Mouse (Mus musculus): ENCODE measurements around the gene Pdzk1. TPM values are rescaled to one million over a fixed set of nuclear protein-coding genes. Genes with fewer than 3 reads are reported as not detected.
A peak's percentile ranks its signal among the peaks of the same experiment; 100 is the strongest.

The Pdzk1 gene
- polyA plus RNA-seq (2012; rRNA removed) = 0.03 TPM in 1 of 2 replicates, not detected in the other

DNA sequence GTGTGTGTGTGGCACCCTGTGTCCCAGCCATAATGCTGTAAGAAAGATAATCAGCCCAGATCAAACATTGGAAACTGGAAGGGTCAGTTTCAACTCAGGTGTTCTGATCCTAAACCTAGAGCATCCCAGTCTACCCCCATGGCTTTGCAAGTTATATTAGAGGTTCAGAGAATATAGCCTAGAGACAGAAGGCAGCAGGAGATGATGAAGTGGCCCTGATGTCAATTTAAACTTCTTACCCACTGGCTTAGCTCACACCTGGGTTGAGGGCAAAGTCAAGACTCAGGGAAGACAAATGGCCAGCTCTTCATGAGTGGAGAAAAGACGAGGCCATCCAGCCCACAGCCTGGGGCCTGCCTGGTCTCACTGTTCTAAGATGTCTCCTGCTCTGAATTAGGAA lies at the start of gene Pdzk1, which contains the start of gene Cd160:
Pdzk1 (plus strand) TSS at position 301 of the 400 bp plus-strand sequence.
Cd160 (minus strand) TSS at position 368 of the 400 bp plus-strand sequence.
- H3K27ac ChIP-seq (ENCODE audit: insufficient read depth, low read length) = no peak within 1 kb of the TSS
- H3K4me3 ChIP-seq (replicated peaks; ENCODE audit: insufficient read depth, low read depth, low read length) = no peak within 1 kb of the TSS
- WGBS = 95% methylated on average over 1 of the region's 1 CpGs
- DNase-seq = no peak
- no peak for TF ChIP-seq CTCF (IDR thresholded peaks at IDR 0.05; ENCODE audit: borderline replicate concordance, insufficient read depth, low read depth, low read length)
- TF ChIP-seq POLR2A (IDR thresholded peaks at IDR 0.05; ENCODE audit: borderline replicate concordance, insufficient read depth, low read length) = no peak
- no peaks in the 10 kb centered on the region for H3K27me3 ChIP-seq (ENCODE audit: control insufficient read depth, insufficient read depth, low read length)
- no peaks in the 10 kb centered on the region for H3K4me1 ChIP-seq (ENCODE audit: control insufficient read depth, insufficient read depth, low read length)

DNA sequence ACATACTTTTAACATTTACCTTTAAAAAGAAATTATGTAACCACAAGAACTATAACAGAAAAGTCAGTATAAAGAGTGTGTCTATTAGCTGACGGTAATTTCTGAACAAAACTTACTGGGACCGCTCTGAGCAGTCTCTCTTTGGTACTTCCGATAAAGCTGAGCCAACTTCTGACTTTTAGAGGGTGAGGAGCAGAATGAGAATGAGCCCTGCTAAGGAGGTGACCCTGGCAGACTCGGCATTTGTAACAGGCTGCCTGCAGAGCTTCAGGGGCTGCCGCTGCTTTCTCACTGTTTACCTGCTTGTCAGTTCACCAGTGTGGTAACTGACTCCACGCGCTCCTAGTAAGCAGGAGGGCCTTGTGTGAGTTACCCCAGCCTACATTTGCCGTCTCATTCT lies 46.8 kb upstream of the Pdzk1 start:
- H3K27me3 ChIP-seq (ENCODE audit: control insufficient read depth, insufficient read depth, low read length) = no peaks in the 10 kb centered on the region
- no peak overlapping the region for H3K4me3 ChIP-seq (replicated peaks; ENCODE audit: insufficient read depth, low read depth, low read length)
- peak in 1 of 2 experiments; percentile 10 for DNase-seq
- TF ChIP-seq CTCF (IDR thresholded peaks at IDR 0.05; ENCODE audit: borderline replicate concordance, insufficient read depth, low read depth, low read length) (no peak), POLR2A (IDR thresholded peaks at IDR 0.05; ENCODE audit: borderline replicate concordance, insufficient read depth, low read length) (no peak)
- 0 out of 2 replicates have a peak, but pooled peaks cover 3% of the 10 kb centered on the region for H3K4me1 ChIP-seq (ENCODE audit: control insufficient read depth, insufficient read depth, low read length)
- 56% methylated on average over 8 of the region's 8 CpGs for WGBS
- no peak overlapping the region; the same call in 1 of the 2 replicates for H3K27ac ChIP-seq (ENCODE audit: insufficient read depth, low read length)

DNA sequence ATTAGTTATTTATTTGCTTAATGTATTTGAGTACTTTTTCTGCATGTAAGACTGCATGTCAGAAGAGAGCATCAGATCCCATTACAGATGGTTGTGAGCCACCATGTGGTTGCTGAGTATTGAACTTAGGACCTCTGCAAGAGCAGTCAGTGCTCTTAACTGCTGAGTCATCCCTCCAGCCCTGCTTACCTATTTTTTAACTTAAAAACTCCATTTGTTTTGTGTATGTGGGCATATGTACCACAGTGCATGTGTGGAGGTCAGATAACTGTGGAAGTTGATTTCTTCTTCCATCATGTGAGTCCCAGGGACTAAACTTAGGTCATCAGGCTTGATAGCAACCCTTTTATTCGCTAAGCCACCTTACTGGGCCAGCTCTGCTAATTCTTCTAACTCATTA lies 41.3 kb upstream of the Pdzk1 start:
- Histone ChIP-seq H3K27me3 (ENCODE audit: control insufficient read depth, insufficient read depth, low read length) (no peaks in the 10 kb centered on the region), H3K4me3 (replicated peaks; ENCODE audit: insufficient read depth, low read depth, low read length) (no peak overlapping the region), H3K4me1 (ENCODE audit: control insufficient read depth, insufficient read depth, low read length) (no peaks in the 10 kb centered on the region), H3K27ac (ENCODE audit: insufficient read depth, low read length) (no peak overlapping the region)
- TF ChIP-seq POLR2A (IDR thresholded peaks at IDR 0.05; ENCODE audit: borderline replicate concordance, insufficient read depth, low read length) (no peak), CTCF (IDR thresholded peaks at IDR 0.05; ENCODE audit: borderline replicate concordance, insufficient read depth, low read depth, low read length) (no peak)
- no peak for DNase-seq
- 97% methylated on average over 1 of the region's 1 CpGs for WGBS

DNA sequence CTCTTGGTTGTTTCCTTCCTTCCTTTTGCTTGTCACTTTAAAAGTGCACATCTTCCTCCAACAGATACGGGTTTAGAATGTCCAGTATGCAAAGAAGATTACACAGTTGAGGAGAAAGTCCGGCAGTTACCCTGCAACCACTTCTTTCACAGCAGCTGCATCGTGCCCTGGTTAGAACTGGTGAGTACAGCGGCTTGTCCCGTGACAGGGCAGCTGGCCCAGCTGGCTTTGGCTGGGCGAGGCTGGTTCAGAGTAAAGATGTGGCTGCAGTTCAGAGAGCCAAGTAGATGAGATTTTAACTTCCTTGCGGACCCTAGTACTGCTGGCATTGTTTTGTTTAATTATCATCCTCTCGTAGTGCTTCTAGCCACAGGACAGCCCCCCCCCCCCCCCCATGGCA lies 40.6 kb upstream of the Pdzk1 start:
- peak in 1 of 2 experiments; percentile 14 for DNase-seq
- WGBS = 61% methylated on average over 8 of the region's 8 CpGs

DNA sequence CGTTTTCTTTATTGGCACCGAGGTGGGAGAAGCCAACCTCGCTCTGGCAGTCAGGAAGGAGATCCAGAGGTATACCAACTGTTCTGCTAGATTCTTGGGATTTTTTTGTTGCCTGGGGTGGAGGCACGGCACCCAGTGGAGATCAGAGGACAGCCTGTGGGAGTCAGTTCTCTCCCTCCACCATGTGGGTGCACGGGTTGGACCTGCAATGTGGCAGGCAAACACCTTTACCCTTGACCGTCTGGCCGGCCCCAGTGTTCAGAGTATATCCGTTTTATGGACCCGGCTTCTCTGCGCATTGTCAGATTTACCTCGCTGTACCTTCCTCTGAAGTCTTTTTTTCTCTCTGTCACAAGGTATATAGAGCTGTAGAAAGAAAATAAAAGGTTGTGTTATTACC lies 28.8 kb upstream of the Pdzk1 start:
- H3K27me3 ChIP-seq (ENCODE audit: control insufficient read depth, insufficient read depth, low read length) = no peaks in the 10 kb centered on the region
- no peaks in the 10 kb centered on the region for H3K4me1 ChIP-seq (ENCODE audit: control insufficient read depth, insufficient read depth, low read length)
- H3K27ac ChIP-seq (ENCODE audit: insufficient read depth, low read length) = no peak overlapping the region
- WGBS = 86% methylated on average over 11 of the region's 11 CpGs
- TF ChIP-seq POLR2A (IDR thresholded peaks at IDR 0.05; ENCODE audit: borderline replicate concordance, insufficient read depth, low read length) (no peak), CTCF (IDR thresholded peaks at IDR 0.05; ENCODE audit: borderline replicate concordance, insufficient read depth, low read depth, low read length) (no peak)
- DNase-seq = no peak
- H3K4me3 ChIP-seq (replicated peaks; ENCODE audit: insufficient read depth, low read depth, low read length) = no peak overlapping the region

More for the DNA sequence above, 40.6 kb upstream of the Pdzk1 start:
- H3K4me3 ChIP-seq (replicated peaks; ENCODE audit: insufficient read depth, low read depth, low read length) = no peak overlapping the region
- TF ChIP-seq CTCF (IDR thresholded peaks at IDR 0.05; ENCODE audit: borderline replicate concordance, insufficient read depth, low read depth, low read length) = no peak
- TF ChIP-seq POLR2A (IDR thresholded peaks at IDR 0.05; ENCODE audit: borderline replicate concordance, insufficient read depth, low read length) = no peak
- no peaks in the 10 kb centered on the region for H3K4me1 ChIP-seq (ENCODE audit: control insufficient read depth, insufficient read depth, low read length)
- H3K27ac ChIP-seq (ENCODE audit: insufficient read depth, low read length) = no peak overlapping the region
- H3K27me3 ChIP-seq (ENCODE audit: control insufficient read depth, insufficient read depth, low read length) = no peaks in the 10 kb centered on the region

DNA sequence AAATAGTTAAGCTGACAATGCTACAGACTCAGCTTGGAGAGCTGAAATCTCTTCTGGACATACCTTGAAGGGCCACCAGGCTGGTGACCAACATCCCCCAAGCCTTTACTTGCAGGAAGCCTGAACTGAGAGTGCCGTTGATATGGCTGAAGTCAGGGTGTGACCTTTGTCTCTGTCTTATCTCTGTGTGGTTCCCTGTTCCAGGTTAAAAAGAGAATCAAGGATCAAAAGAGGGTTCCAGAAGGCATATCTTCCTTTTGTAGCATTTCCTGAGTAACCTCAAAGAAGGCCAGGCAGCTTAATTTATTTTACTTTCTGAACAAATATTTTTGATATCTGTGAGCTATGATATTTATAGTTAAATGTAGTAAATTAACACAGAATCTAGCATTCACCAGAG lies 26.9 kb upstream of the Pdzk1 start:
- WGBS = 90% methylated on average over 1 of the region's 1 CpGs
- H3K4me1 ChIP-seq (ENCODE audit: control insufficient read depth, insufficient read depth, low read length) = no peaks in the 10 kb centered on the region
- H3K4me3 ChIP-seq (replicated peaks; ENCODE audit: insufficient read depth, low read depth, low read length) = no peak overlapping the region
- no peak overlapping the region for H3K27ac ChIP-seq (ENCODE audit: insufficient read depth, low read length)
- no peaks in the 10 kb centered on the region for H3K27me3 ChIP-seq (ENCODE audit: control insufficient read depth, insufficient read depth, low read length)
- TF ChIP-seq CTCF (IDR thresholded peaks at IDR 0.05; ENCODE audit: borderline replicate concordance, insufficient read depth, low read depth, low read length) (no peak), POLR2A (IDR thresholded peaks at IDR 0.05; ENCODE audit: borderline replicate concordance, insufficient read depth, low read length) (no peak)
- DNase-seq = no peak

DNA sequence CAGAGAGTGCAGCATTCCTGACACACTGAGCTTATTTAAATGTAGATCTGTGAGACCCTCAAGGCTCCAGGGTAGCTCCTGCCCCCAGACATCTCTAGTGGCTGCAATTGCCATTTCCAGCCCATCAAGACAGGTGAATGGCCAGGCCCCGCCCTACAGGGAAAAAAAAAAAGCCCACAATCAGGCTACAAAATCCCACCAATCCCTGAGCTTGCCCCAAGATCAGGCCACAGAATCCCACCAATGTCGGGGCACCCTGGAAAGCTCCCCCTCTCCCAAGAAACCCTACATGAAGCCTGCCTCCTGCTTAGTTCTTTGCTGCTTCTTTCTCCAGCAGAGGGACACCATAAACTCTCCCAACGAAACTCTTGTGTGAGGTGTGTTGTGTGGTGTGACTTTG lies 20.9 kb upstream of the Pdzk1 start:
- DNase-seq = no peak
- no peaks in the 10 kb centered on the region for H3K4me1 ChIP-seq (ENCODE audit: control insufficient read depth, insufficient read depth, low read length)
- H3K27me3 ChIP-seq (ENCODE audit: control insufficient read depth, insufficient read depth, low read length) = no peaks in the 10 kb centered on the region
- 70% methylated on average over 3 of the region's 3 CpGs for WGBS
- H3K4me3 ChIP-seq (replicated peaks; ENCODE audit: insufficient read depth, low read depth, low read length) = no peak overlapping the region
- H3K27ac ChIP-seq (ENCODE audit: insufficient read depth, low read length) = no peak overlapping the region
- TF ChIP-seq CTCF (IDR thresholded peaks at IDR 0.05; ENCODE audit: borderline replicate concordance, insufficient read depth, low read depth, low read length) (no peak), POLR2A (IDR thresholded peaks at IDR 0.05; ENCODE audit: borderline replicate concordance, insufficient read depth, low read length) (no peak)

DNA sequence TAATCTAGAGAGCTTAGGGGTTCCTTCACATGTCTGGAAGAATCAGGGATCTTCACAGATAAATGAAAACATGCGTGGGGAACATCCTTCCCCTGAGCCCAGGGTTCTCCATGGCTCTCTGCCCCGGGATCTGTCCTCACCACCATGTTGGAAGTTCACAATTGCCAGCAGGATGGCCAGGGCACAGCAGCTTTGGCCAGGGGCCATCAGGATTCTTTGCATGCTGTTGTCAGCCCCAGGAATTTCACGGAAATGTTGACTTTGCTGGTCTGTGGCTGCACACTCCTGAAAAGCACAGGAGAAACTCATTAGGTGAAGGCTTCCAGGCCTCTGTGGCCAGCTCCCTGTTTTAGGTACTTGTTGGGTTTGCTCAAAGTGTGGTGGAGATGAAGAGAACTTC lies 20.4 kb upstream of the Pdzk1 start:
- no peaks in the 10 kb centered on the region for H3K27me3 ChIP-seq (ENCODE audit: control insufficient read depth, insufficient read depth, low read length)
- WGBS = 12% methylated on average over 3 of the region's 3 CpGs
- no peak for DNase-seq
- no peak overlapping the region for H3K27ac ChIP-seq (ENCODE audit: insufficient read depth, low read length)
- H3K4me3 ChIP-seq (replicated peaks; ENCODE audit: insufficient read depth, low read depth, low read length) = no peak overlapping the region
- TF ChIP-seq CTCF (IDR thresholded peaks at IDR 0.05; ENCODE audit: borderline replicate concordance, insufficient read depth, low read depth, low read length) (no peak), POLR2A (IDR thresholded peaks at IDR 0.05; ENCODE audit: borderline replicate concordance, insufficient read depth, low read length) (no peak)
- no peaks in the 10 kb centered on the region for H3K4me1 ChIP-seq (ENCODE audit: control insufficient read depth, insufficient read depth, low read length)

All from cerebellum, adult 2 months (tissue).